Mouse (Mus musculus): ENCODE data around the gene BC030870.

- no peak for TF ChIP-seq CTCF (IDR thresholded peaks at IDR 0.05; ENCODE audit: borderline replicate concordance, extremely low read depth, insufficient read depth, insufficient read length)
- no peak for TF ChIP-seq POLR2A (IDR thresholded peaks at IDR 0.05; ENCODE audit: borderline replicate concordance, extremely low read depth, insufficient read depth, insufficient read length, poor library complexity, severe bottlenecking)
These were observed 72.6 kb downstream of the BC030870 start for GRCm38 (mm10) chr8:65056722-65057121.
